Mouse (Mus musculus): Measurements from ENCODE around the gene Hivep1. TPM values are rescaled to one million over a fixed set of nuclear protein-coding genes. Genes with fewer than 3 reads are reported as not detected.

The Hivep1 gene
- polyA plus RNA-seq, 1 experiment from 2014 or later: 2.4 TPM

DNA sequence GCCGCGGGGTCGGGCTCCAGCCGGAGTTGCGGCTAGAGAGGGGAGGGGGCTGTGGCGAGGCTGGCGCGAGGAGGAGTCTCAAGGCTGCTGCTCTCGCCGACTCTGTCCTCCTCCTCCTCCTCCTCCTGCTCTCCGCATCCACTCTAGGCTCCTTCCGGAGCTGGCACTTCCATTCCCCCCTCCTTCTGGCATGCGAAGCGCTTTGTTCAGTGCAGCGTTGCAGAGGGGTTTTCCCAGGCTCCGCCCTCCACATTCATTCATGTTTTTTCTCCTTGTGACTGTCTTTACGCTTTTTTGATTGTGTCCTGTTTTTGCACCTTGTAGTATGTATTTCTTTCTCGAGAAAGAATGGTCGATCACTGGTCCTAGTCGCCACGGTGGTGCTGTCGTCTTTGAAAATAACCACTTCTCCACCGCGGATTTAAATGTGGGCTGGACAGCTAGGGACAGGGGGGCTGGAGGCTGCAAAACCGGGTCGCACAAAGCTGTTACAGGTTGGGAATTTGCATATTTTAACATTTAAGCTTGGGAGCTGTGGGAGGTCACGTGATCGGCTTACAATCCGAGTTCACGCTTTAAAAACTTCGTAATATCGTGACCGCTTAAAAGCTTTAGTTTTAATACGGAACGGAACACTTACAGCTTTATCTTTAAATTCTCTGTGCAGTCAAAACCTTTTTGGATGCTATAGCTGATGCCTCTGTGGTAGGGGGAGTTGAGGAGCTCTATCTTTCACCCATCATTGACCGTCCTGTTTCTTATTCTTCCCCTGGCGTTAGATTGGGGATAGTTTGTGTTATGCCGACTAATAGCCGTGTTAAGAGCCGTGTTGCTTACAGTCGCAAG is 1.1 kb downstream of the Hivep1 start:
- Histone ChIP-seq H3K4me2 (peak overlapping the region; percentile 97), H3K36me3 (peaks cover 14% of the 10 kb centered on the region), H3K4me1 (replicated peaks) (peaks cover 51% of the 10 kb centered on the region), H3K4me3 (replicated peaks) (peak overlapping the region; percentile 92), H3K27me3 (no peaks in the 10 kb centered on the region), H3K27ac (peak overlapping the region; percentile 89), H3K9ac (peak overlapping the region; percentile 90), H3K9me3 (replicated peaks) (no peaks in the 10 kb centered on the region)
- DNase-seq (peak; percentile 48), ATAC-seq (ENCODE audit: low read depth) (peak; percentile 19; the same call in 1 of the 2 replicates)
- under 1% methylated on average over 40 of the region's 41 CpGs for WGBS (ENCODE audit: insufficient replicate concordance)

DNA sequence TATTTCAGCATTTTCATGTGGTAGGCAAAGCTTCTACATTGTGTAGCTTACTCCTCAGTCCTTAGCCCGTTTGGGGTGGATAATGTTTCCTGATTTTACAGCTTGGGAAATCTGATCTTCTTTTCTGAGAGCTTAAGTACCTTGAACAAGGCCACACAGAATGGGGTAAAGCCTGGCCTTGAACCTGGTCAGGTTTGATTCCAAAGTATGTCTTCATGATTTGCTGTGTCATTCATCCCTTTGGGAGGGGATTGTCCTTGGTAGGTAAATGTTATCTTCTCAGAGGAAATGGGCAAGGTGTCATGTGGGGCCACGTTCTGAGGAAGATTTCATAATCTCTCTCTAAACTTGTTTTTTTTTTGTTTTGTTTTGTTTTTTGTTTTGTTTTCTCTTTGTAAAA is 1.8 kb downstream of the Hivep1 start:
- DNase-seq (no peak), ATAC-seq (ENCODE audit: low read depth) (no peak)
- peak overlapping the region; percentile 92 for H3K4me3 ChIP-seq (replicated peaks)
- H3K9ac ChIP-seq: peak overlapping the region; percentile 90
- H3K4me1 ChIP-seq (replicated peaks): peaks cover 54% of the 10 kb centered on the region
- H3K4me2 ChIP-seq: peak overlapping the region; percentile 97
- peak overlapping the region; percentile 62 for H3K27ac ChIP-seq
- no peaks in the 10 kb centered on the region for H3K9me3 ChIP-seq (replicated peaks)
- H3K27me3 ChIP-seq: no peaks in the 10 kb centered on the region
- peaks cover 14% of the 10 kb centered on the region for H3K36me3 ChIP-seq
- WGBS (ENCODE audit: insufficient replicate concordance): 4% methylated on average over 2 of the region's 2 CpGs

DNA sequence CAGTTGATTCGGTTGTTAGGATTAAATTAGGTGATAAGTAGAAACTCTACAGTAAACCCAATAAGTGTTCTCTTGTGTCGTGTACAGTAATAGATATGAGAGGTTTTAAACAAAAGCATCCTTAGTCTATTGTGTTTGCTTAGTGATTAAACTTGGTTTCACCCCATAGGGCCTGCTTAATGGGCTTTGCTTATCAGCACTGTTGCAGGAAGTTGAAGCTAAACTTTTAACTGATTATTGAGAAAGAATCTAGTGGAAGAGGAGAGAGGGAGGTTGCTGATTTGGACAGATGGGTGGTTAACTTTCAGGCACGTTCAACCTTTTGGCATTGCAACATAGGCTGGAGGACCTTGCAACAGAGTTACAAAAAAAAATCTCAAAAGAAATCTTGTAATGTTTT is 2.3 kb downstream of the Hivep1 start:
- H3K4me3 ChIP-seq (replicated peaks): no peak overlapping the region
- no peak overlapping the region for H3K27ac ChIP-seq

DNA sequence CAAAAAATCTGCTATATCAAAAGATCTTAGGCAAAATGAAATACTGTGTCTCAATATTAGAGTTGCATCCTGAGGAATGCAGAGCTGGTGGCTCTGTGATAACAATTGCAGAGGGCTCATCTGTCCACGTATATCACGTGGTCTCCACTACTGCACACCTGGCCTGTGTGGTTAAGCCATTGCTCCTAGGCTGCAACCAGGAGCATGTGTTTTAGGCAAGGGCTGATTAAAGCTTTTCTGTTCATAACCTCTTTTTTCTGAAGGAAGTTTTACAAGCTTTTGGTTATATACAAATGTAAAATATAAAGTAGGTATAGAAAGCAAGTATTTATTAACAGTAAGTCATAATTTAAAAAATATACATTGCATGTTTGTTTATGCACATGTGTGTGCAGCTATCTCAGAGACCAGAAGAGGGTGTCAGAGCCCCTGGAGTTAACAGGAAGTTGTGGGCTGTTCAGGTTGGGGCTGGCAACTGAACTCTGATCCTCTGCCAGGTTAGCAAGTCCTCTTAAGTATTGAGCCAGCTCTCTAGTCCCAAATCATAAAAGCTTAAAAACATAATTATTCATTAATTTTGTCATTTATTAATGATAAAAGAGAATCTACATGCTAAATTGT is 5.0 kb downstream of the Hivep1 start:
- no peak for DNase-seq
- no peaks in the 10 kb centered on the region for H3K27me3 ChIP-seq
- H3K9ac ChIP-seq: no peak overlapping the region
- H3K4me3 ChIP-seq (replicated peaks): no peak overlapping the region
- no peak overlapping the region for H3K27ac ChIP-seq
- H3K4me1 ChIP-seq (replicated peaks): peaks cover 54% of the 10 kb centered on the region
- no peaks in the 10 kb centered on the region for H3K9me3 ChIP-seq (replicated peaks)
- no peak overlapping the region for H3K4me2 ChIP-seq
- 20% methylated on average over 2 of the region's 2 CpGs for WGBS (ENCODE audit: insufficient replicate concordance)
- no peak for ATAC-seq (ENCODE audit: low read depth)
- peaks cover 18% of the 10 kb centered on the region for H3K36me3 ChIP-seq

More for the DNA sequence above, 2.3 kb downstream of the Hivep1 start:
- H3K9me3 ChIP-seq (replicated peaks): no peaks in the 10 kb centered on the region
- H3K4me2 ChIP-seq: no peak overlapping the region
- peaks cover 49% of the 10 kb centered on the region for H3K4me1 ChIP-seq (replicated peaks)
- ATAC-seq (ENCODE audit: low read depth): no peak
- H3K36me3 ChIP-seq: peaks cover 14% of the 10 kb centered on the region
- no peak overlapping the region for H3K9ac ChIP-seq
- no peak for DNase-seq
- WGBS (ENCODE audit: insufficient replicate concordance): 9% methylated on average over 3 of the region's 3 CpGs
- no peaks in the 10 kb centered on the region for H3K27me3 ChIP-seq

DNA sequence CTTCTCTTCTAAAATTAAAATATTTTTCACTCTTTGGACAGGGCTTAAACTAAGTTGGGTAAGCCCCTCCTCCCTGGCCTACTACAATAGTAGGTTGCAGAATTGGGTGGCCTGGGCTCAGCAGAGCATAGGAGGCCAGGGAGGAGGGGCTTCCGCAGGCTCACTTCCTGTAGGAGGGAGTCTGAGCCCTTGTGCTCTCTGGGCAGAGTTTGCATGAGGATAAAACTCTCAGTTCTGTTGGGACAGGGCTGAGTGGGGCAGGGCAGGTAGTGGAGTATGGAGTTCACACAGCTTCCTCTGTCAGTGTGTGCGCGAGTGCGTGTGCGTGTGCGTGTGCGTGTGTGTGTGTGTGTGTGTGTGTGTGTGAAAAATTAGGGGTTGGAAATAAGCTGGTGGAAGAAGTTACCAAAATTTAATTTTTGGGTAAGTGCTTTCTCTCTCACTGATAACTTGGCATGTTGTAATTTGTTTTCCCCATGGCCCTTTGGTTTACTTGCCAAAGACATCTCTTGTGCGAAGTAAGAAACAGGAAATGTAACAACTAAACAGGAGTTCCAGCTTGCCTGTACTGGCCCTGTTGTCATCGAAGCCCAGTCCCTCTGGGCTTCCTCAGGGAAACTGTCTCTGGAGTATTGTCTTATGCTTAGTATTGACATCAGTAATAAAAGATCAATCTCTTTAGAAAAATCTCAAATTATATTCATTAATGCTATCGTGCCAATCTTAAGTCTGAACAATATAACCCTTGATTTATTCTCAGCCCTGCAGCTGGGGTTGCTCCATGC is 9.2 kb downstream of the Hivep1 start:
- Histone ChIP-seq H3K4me2 (no peak overlapping the region), H3K27me3 (no peaks in the 10 kb centered on the region), H3K9ac (no peak overlapping the region), H3K4me3 (replicated peaks) (no peak overlapping the region), H3K27ac (no peak overlapping the region), H3K4me1 (replicated peaks) (peaks cover 53% of the 10 kb centered on the region), H3K36me3 (peaks cover 17% of the 10 kb centered on the region), H3K9me3 (replicated peaks) (no peaks in the 10 kb centered on the region)
- DNase-seq (no peak), ATAC-seq (ENCODE audit: low read depth) (no peak)
- 64% methylated on average over 10 of the region's 10 CpGs for WGBS (ENCODE audit: insufficient replicate concordance)

DNA sequence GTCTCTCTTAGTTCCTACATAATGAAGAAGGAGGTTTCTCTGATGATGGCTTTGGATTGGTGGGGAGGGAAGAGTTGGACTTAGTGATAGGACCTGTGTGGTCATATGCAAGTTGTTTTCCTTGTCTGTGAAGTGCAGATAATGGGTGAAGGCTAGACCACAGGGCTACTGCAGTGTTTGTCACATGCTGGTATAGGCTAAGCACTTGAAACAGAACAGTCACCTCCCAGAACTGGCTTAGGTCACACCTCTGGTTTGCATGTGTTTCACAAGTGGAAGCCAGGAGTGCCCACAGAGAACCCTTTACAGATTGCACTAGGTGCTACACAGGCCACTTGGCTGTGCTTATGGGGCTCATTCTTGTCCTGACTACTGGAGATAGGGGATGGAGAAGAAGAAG is 12.4 kb downstream of the Hivep1 start:
- ATAC-seq (ENCODE audit: low read depth): peak; percentile 94
- peak overlapping the region; percentile 76 for H3K27ac ChIP-seq
- H3K4me2 ChIP-seq: peak overlapping the region; percentile 17; the same call in 1 of the 2 replicates
- H3K36me3 ChIP-seq: peaks cover 12% of the 10 kb centered on the region
- no peak overlapping the region for H3K4me3 ChIP-seq (replicated peaks)
- peaks cover 53% of the 10 kb centered on the region for H3K4me1 ChIP-seq (replicated peaks)
- no peaks in the 10 kb centered on the region for H3K27me3 ChIP-seq
- H3K9me3 ChIP-seq (replicated peaks): no peaks in the 10 kb centered on the region
- DNase-seq: peak; percentile 29
- H3K9ac ChIP-seq: no peak overlapping the region

DNA sequence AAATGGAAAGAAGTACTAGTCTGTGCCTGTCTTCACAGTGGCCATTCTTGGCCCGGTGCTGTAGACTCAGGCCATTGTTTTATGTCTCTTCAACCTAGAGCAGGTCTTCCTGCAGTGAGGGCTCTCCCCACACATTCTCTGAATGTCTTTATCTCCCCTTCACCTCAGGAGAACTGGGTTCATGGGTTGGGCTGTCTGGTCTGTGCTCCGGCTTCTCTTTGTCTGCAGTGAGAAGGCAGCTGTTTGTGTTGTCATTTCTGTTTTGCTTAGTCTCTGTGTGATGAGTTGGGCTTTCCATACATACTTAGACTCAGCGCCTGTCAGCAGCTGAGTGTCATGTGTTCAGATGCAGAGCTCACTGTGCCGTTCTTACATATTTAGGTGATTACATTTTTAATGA is 18.4 kb downstream of the Hivep1 start:
- Histone ChIP-seq H3K4me2 (no peak overlapping the region), H3K9ac (no peak overlapping the region), H3K36me3 (peaks cover 5% of the 10 kb centered on the region), H3K27me3 (no peaks in the 10 kb centered on the region), H3K9me3 (replicated peaks) (no peaks in the 10 kb centered on the region), H3K27ac (no peak overlapping the region), H3K4me3 (replicated peaks) (no peak overlapping the region), H3K4me1 (replicated peaks) (peaks cover 47% of the 10 kb centered on the region)
- ATAC-seq (ENCODE audit: low read depth) (0 out of 2 replicates have a peak, but pooled peaks have one; percentile 15), DNase-seq (no peak)
- 50% methylated on average over 4 of the region's 4 CpGs for WGBS (ENCODE audit: insufficient replicate concordance)

DNA sequence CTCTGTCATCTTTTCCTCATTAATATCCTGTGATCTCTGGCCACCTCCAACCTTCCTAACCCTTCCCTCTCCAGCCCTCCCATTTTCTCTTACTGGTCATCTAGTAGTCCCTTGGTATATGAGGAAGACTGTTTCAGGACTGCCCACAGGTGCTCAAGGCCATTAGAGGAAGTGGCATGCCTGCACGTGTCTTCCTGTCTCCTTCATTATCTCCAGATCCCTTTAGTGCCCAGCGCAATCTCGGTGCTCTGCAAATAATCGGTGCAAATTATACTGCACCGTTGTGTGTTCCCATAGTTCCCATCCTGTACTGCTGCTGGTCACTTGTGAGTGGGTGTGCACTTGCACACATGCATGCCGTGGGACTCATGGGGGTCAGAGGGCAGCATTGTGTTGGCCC is 19.2 kb downstream of the Hivep1 start:
- Histone ChIP-seq H3K27ac (no peak overlapping the region), H3K4me2 (no peak overlapping the region), H3K9ac (no peak overlapping the region), H3K9me3 (replicated peaks) (no peaks in the 10 kb centered on the region), H3K4me3 (replicated peaks) (no peak overlapping the region), H3K36me3 (peaks cover 5% of the 10 kb centered on the region), H3K4me1 (replicated peaks) (peaks cover 47% of the 10 kb centered on the region), H3K27me3 (no peaks in the 10 kb centered on the region)
- no peak for DNase-seq
- 36% methylated on average over 6 of the region's 6 CpGs for WGBS (ENCODE audit: insufficient replicate concordance)
- ATAC-seq (ENCODE audit: low read depth): no peak

DNA sequence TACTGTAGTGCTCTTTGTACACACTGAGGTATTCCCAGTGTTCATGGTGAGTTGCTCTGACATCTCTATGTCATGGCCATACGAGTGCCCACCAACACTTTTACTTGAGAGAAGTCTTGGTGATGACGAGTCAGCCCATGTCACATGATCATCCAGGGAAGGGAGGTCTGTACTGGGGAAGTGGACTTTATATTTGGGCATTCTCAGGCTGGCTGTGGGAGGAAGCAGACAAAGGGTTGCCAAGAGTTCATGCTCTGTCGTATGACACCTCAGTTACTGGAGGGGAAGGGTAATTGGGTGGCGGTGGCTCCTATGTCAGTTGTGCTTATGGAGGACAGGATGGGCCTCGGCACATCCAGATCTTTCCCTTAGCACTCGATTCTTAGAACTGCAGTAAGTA is 21.5 kb downstream of the Hivep1 start:
- no peak overlapping the region for H3K4me3 ChIP-seq (replicated peaks)
- no peak for ATAC-seq (ENCODE audit: low read depth)
- no peak overlapping the region for H3K4me2 ChIP-seq
- H3K27me3 ChIP-seq: no peaks in the 10 kb centered on the region
- H3K27ac ChIP-seq: no peak overlapping the region
- no peak overlapping the region for H3K9ac ChIP-seq
- peaks cover 45% of the 10 kb centered on the region for H3K4me1 ChIP-seq (replicated peaks)
- 51% methylated on average over 6 of the region's 6 CpGs for WGBS (ENCODE audit: insufficient replicate concordance)
- H3K9me3 ChIP-seq (replicated peaks): no peaks in the 10 kb centered on the region
- peaks cover 3% of the 10 kb centered on the region for H3K36me3 ChIP-seq
- DNase-seq: no peak

DNA sequence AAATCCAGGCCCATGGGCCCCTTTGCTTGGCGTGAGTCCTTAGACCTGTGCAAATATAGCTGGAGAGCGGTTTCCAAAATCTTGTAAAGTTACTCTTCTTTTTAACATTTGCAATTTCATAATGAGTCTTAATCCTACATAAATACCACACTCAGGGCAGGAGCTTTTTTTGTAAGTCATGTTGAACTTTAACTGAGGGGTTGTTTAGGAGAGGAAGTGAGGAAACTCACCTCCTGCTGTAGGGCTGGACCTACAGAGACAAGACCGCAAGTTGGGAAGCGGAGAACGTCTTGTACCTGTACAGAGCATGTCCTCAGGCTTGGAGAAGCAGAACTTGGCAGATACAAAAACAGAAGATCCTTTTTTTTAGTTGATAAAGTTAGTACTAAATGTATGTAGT is 23.7 kb downstream of the Hivep1 start:
- DNase-seq: no peak
- H3K27me3 ChIP-seq: no peaks in the 10 kb centered on the region
- no peak overlapping the region for H3K4me3 ChIP-seq (replicated peaks)
- H3K9me3 ChIP-seq (replicated peaks): no peaks in the 10 kb centered on the region
- H3K4me2 ChIP-seq: no peak overlapping the region
- peaks cover 27% of the 10 kb centered on the region for H3K4me1 ChIP-seq (replicated peaks)
- no peak overlapping the region for H3K9ac ChIP-seq
- H3K36me3 ChIP-seq: peaks cover 2% of the 10 kb centered on the region; the same call in 1 of the 2 replicates
- no peak for ATAC-seq (ENCODE audit: low read depth)
- WGBS (ENCODE audit: insufficient replicate concordance): 87% methylated on average over 5 of the region's 5 CpGs
- no peak overlapping the region for H3K27ac ChIP-seq

DNA sequence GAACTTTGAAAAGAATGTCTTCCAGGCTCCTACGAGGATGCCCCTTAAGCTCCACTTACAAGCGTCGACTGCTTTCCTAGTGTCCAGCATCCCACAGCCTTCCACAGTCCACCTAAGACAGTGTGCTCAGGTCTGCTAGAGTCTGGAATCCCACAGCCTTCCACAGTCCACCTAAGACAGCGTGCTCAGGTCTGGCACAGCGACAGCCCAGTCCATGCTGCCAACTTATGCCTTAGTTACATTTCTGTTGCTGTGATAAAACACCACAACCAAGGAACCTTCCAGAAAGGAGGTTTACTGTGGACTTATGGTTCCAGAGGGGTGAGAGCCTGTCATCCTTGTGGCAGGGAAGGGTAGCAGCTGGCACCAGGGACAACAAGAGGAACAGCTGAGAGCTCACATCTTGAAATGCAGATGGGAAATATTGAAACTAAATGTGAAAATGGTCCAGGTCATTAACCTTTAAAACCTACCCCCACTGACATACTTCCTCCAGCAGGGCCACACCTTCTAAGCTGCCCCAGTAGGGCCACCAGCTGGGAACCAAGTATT is 25.0 kb downstream of the Hivep1 start:
- 85% methylated on average over 5 of the region's 5 CpGs for WGBS (ENCODE audit: insufficient replicate concordance)
- Histone ChIP-seq H3K27ac (no peak overlapping the region), H3K9ac (no peak overlapping the region), H3K4me2 (no peak overlapping the region), H3K9me3 (replicated peaks) (no peaks in the 10 kb centered on the region), H3K27me3 (no peaks in the 10 kb centered on the region), H3K4me3 (replicated peaks) (no peak overlapping the region), H3K36me3 (peaks cover 10% of the 10 kb centered on the region), H3K4me1 (replicated peaks) (peaks cover 15% of the 10 kb centered on the region)
- no peak for DNase-seq
- ATAC-seq (ENCODE audit: low read depth): no peak

All from liver, embryonic 13.5 days (tissue).